Mouse (Mus musculus) effector memory CD4-positive, alpha-beta T cell, adult 5 months (primary cell): ENCODE results near the gene Isoc2b. TPM values are rescaled to one million over a fixed set of nuclear protein-coding genes. Genes with fewer than 3 reads are reported as not detected.

Source experiments
- polyA plus RNA-seq: library from polyadenylated mRNA; unstranded; fragments of 100-300 nt; shearing (Covaris generic); gene quantifications from one replicate; pipeline ENCODE4 v1.2.1, GENCODE M21; 2017

The Isoc2b gene
- polyA plus RNA-seq = 8.8 TPM

DNA sequence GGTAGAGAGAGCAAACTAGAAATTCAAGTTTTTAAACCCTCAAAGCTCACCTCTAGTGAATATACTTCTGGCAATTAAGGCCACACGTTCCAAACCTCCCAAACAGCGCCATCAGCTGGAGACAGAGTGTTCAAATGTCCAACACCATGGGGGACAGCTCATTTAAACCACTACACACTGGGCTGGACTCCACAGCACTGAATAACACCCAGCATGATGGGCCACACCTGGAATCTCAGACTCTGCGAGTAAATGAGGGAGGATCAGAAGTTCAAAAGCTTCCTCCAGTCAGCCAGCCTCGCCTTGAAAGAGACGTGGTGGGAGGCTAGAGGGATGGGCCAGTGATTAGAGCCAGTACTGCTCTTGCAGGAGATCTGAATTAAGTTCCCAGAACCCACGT is at the start of gene Isoc2b:
Gene Isoc2b, minus strand, starts transcription at position 126 of the 400 bp plus-strand sequence.

DNA sequence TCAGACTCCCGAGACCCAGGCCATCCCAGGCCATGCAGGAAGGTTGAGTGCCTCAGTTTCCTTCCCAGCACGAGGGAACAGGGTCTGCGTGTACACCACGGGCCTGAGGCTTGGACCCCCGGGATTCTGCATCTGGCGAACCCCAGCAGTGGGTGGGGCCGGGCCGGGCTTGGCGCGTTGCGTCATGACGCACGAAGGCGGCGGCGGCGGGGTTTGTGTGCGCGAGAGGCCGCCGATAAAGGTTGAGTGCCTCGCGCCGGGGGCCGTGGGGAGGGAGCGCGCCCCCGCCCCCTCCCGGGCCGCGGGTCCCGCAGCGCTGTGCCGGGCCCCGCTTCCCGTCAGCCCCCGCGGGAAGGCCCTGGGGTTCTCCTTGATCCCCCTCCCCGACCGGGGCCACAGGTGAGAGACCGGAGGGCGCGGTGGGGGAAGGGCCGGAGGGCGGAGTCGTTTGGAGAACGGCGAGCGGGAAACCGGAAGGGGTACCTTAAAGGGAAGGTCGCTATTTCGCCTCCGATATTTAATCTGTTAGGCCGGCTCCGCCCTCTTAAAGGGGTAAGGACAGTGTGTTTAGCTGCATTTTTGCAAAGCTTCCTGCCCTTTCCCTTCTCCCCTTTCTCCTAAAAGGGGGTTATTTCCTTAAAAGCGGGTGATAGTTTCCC is 45.1 kb upstream of the Isoc2b start, which contains the start of gene Zfp628:
Gene Zfp628, plus strand, starts transcription at position 211 of the 659 bp plus-strand sequence.

DNA sequence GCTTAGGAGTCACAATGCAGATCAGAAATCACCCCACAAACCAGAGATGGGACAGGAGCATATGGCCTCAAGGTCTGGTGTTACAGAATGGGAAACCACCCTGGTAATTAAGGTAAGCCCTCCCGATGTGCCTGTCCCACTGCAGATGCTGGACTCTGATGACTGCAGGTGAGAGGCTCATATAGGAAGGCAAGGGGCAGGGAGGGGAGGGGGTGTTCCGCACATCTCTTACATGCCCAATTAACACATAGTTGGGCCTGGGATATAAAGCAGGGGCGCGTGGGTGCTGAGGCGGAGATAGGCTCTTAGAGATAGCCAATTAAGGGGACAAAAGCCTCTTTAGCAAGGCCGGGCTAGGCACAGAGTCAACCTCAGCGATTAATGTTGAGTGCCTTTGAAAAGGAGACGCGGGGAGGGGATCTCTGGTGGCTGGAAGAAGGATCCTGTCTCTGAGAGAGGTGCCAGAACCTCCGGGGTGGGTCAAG is 36.5 kb upstream of the Isoc2b start, which contains the start of gene Gm36210:
Gene Gm36210, minus strand, starts transcription at position 51 of the 485 bp plus-strand sequence.

GRCm38 (mm10) chr7:4876753-4877221 is 6.7 kb upstream of the Isoc2b start, which contains the start of gene Isoc2a:
Gene Isoc2a, plus strand, starts transcription at chr7:4877153.

DNA sequence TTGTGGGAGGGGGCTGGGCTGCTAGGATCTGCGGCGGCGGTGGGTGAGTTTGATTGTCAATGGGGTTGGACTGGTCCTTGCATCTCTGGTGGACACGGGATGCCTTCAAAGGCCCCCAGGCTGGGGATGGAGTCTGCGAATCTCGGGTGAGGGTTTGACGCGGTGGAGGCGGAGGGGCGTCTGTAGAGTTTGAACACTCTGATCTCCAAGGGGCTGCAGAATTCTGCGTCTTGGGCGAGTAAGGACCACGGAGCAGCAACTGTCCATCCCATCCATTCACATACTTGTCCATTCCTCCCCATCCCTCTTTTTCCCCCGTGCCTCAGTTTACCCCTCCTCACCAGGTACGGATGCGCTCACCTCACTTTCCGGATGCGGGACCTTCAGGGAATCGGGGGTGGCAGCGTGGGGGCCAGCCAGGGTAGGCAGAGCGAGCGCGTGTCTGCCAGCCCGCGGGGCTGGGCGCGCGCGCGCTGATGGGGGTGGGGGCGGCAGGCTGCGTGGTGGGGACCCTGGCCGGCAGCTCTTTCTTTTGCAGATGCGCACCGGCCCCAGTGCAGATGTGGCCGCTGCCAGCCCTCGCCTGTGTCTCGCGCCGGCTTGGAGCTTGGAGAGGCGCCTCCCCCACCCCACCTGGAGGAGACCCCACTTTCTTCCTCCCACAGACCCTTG is 25.7 kb downstream of the Isoc2b start, which contains the start of gene Shisa7:
Gene Shisa7, minus strand, starts transcription at position 452 of the 672 bp plus-strand sequence.

GRCm38 (mm10) chr7:4812303-4813104 is 57.6 kb downstream of the Isoc2b start, which contains the start of gene Ube2s:
Gene Ube2s, minus strand, starts transcription at chr7:4812590.

Other genes with a start within 250 kb of the Isoc2b start
- 12.0 TPM for gene Tmem86b, start 238.8 kb downstream of the Isoc2b start, polyA plus RNA-seq
- gene Ppp6r1, start 211.2 kb downstream of the Isoc2b start, polyA plus RNA-seq = 235 TPM
- 60.7 TPM for gene Hspbp1, start 185.2 kb downstream of the Isoc2b start, polyA plus RNA-seq
- not detected for gene Brsk1, start 179.7 kb downstream of the Isoc2b start, polyA plus RNA-seq
- not detected for gene Tmem150b, start 145.0 kb downstream of the Isoc2b start, polyA plus RNA-seq
- 33.0 TPM for gene Kmt5c, start 130.1 kb downstream of the Isoc2b start, polyA plus RNA-seq
- 1.7 TPM for gene Cox6b2, start 117.2 kb downstream of the Isoc2b start, polyA plus RNA-seq
- gene Fam71e2, start 99.0 kb downstream of the Isoc2b start, polyA plus RNA-seq = not detected
- gene Il11, start 87.4 kb downstream of the Isoc2b start, polyA plus RNA-seq = not detected
- not detected for gene Tmem190, start 87.3 kb downstream of the Isoc2b start, polyA plus RNA-seq
- 7.3 TPM for gene Tmem238, start 80.6 kb downstream of the Isoc2b start, polyA plus RNA-seq
- 251 TPM for gene Rpl28, start 77.4 kb downstream of the Isoc2b start, polyA plus RNA-seq
- gene Ube2s, start 57.7 kb downstream of the Isoc2b start, polyA plus RNA-seq = 295 TPM
- 0.91 TPM for gene Shisa7, start 25.6 kb downstream of the Isoc2b start, polyA plus RNA-seq
- 0.60 TPM for gene Isoc2a, start 6.9 kb upstream of the Isoc2b start, polyA plus RNA-seq
- gene Gm36210, start 36.3 kb upstream of the Isoc2b start, polyA plus RNA-seq = not detected
- 3.0 TPM for gene Zfp628, start 45.0 kb upstream of the Isoc2b start, polyA plus RNA-seq
- not detected for gene Nat14, start 51.8 kb upstream of the Isoc2b start, polyA plus RNA-seq
- gene Ssc5d, start 55.5 kb upstream of the Isoc2b start, polyA plus RNA-seq = not detected
- gene Sbk2, start 94.1 kb upstream of the Isoc2b start, polyA plus RNA-seq = 1.0 TPM
- not detected for gene Sbk3, start 100.9 kb upstream of the Isoc2b start, polyA plus RNA-seq
- 13.8 TPM for gene Zfp579, start 125.9 kb upstream of the Isoc2b start, polyA plus RNA-seq
- gene Zfp524, start 144.2 kb upstream of the Isoc2b start, polyA plus RNA-seq = 15.8 TPM
- gene Fiz1, start 144.4 kb upstream of the Isoc2b start, polyA plus RNA-seq = 47.5 TPM
- gene Gm44973, start 145.2 kb upstream of the Isoc2b start, polyA plus RNA-seq = 7.6 TPM
- gene Zfp865, start 150.1 kb upstream of the Isoc2b start, polyA plus RNA-seq = 6.1 TPM
- not detected for gene Ccdc106, start 150.3 kb upstream of the Isoc2b start, polyA plus RNA-seq
- gene 4632433K11Rik, start 163.9 kb upstream of the Isoc2b start, polyA plus RNA-seq = not detected
- gene Zfp784, start 168.2 kb upstream of the Isoc2b start, polyA plus RNA-seq = 2.4 TPM
- gene Zfp580, start 181.3 kb upstream of the Isoc2b start, polyA plus RNA-seq = 2.9 TPM
- 108 TPM for gene U2af2, start 191.9 kb upstream of the Isoc2b start, polyA plus RNA-seq
- 30.9 TPM for gene Epn1, start 210.0 kb upstream of the Isoc2b start, polyA plus RNA-seq
- not detected for gene Rfpl4, start 246.7 kb upstream of the Isoc2b start, polyA plus RNA-seq